Mouse (Mus musculus) embryonic fibroblast, embryonic 13.5 days (primary cell): ENCODE data around the gene Rexo5.

Experiments used
- CTCF ChIP-seq: IDR thresholded peaks from 2 replicates; pipeline ENCODE4 v1.5.1; 2011; ENCODE audit warnings: mild to moderate bottlenecking, control low read depth, low read length, moderate library complexity, borderline replicate concordance; ENCODE audit not compliant: insufficient read depth
- POLR2A ChIP-seq: IDR thresholded peaks from 2 replicates; pipeline ENCODE4 v1.6.1; 2011; ENCODE audit warnings: low read depth, mild to moderate bottlenecking, control low read depth, low read length, moderate library complexity

DNA sequence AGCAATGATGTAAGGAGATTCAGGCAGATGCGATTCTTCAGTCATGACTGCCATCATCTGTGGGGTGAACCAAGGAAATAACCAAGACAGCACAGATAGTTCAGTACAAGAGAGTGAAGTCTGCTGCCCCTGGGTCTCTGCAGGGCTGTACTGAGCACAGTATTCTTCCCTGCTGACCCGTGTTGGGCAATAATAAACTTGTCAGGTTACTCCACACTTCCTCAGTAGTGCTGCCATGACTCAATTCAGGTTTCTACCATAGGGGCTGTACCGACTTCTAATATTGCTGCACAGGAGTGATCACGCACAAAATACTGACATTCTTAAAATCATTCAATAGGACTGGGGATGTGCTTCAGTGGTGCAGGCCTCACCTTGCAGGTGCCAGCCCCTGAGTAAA lies 85.4 kb downstream of the Rexo5 start:
- TF ChIP-seq POLR2A = no peak
- no peak for TF ChIP-seq CTCF
